Mouse (Mus musculus): Measurements from ENCODE around the gene Nqo2.

DNA sequence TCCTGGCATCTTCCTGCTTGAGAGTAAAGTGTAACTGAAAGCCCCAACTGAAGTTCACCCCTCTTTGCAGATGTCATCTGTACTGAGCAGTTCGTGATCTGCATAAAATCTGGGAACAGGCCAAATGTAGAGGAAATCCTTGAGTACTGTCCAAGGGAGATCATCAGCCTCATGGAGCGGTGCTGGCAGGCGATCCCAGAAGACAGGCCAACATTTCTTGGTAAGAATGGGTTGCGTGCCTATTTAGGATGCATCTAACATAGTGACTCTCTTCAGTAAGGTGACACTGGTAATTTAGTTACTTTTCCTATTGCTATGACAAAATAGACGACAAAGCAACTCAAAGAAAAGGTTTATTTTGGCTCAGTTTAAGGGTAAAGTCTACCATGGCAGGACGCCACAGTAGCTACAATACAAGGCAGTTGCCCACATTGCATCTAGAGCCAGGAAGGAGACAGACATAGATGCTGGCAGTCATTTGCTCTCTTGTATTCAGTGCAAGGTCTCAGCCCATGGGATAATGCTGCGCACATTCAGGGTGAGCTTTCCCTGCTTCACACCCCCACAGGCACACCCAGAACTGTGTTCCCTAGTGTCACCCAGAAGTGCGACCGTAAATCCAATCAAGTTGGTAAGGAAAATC, 52.6 kb downstream of the Nqo2 start:
- TF ChIP-seq POLR2A (IDR thresholded peaks at IDR 0.05; ENCODE audit: borderline replicate concordance, low read depth, low read length) (no peak), CTCF (IDR thresholded peaks at IDR 0.05; ENCODE audit: low read depth, low read length) (no peak)
